Mouse (Mus musculus) frontal cortex, postnatal 36 days (tissue): ENCODE data around the gene Tnnc2.

Source experiments
- DNase-seq, 2 experiments: peaks; one replicate each; pipeline ENCODE4 v3.0.0; 2022; ENCODE audit warnings: low spot score in 2 of 2

Gene Tnnc2

DNA sequence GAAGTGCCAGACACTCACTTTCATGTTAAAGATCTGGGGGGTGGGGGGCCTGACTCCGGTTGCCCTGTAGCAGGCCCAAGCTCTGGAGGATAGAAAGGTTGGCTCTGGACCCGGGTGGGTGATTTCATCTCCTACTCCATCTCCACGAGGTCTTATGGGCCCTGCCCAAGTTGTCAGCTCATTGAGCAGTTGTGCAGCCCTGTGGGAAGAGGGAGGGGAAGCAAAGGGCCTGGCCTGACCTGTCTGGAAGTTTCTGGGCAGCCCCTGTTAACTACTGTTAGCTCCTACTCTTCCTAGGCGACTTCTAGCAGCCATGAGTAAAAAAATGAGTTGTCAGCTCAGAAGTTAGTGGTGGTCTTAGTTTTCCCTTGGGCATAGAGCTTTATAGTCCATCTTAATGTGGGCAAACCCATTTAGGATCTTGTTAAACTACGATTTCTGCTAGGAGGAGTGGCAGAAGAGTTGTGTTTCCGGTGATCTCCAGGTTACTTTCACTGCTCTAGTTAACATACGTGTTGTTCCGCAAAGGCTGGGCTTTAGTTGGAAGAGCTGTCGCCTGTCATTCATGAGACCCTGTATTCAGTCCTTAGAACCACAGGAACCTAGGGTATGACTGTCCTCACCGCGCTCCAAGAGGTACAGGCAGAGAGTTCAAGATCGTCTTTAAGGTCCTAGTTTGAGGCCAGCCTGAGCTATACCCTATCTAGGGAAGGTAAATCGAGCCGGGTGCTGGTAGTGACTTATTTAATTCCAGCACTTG, 6.4 kb downstream of the Tnnc2 start:
- DNase-seq, result no peak

GRCm38 (mm10) chr2:164771123-164771522, 8.6 kb downstream of the Tnnc2 start:
- DNase-seq, result no peak

GRCm38 (mm10) chr2:164770279-164770678, 9.5 kb downstream of the Tnnc2 start:
- DNase-seq, result no peak

DNA sequence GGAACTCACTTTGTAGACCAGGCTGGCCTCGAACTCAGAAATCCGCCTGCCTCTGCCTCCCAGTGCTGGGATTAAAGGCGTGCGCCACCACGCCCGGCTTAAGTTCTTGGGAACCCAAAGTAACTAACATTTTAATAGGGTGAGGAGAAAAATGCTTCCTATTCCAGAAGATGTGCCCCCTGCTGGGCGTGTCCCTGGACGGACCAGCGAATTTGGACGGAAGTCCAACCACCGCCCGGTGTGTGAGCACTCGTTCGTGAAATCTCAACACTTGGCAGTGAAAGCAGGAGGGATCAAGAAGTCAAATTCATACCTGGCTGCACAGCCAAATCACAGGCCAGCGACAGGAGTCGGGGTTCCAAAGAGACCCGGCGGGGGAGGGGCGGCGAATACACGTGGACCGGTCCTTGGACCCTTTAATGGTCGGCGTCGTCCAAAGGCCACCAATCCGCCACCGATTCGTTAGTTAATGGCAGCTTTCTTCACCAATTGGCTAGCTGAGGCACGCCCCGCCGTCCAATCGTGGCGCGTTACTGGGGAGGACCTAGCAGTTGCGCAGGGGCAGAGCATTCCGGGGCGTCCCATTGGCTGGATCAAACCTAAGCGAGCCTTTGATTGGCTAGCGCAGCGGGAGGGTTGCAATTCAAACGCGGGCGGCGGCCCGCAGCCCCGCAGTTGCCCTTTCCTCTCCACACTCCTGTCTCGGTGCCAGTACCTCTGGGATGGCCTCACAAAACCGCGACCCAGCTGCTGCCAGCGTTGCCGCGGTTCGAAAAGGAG, 10.3 kb downstream of the Tnnc2 start, which contains the start of gene Ube2c:
Ube2c (plus strand) TSS at position 641 of the 780 bp plus-strand sequence.
- DNase-seq, result peak; percentile 98

- no peak for DNase-seq
Observed at GRCm38 (mm10) chr2:164767812-164768540, 11.8 kb downstream of the Tnnc2 start.

DNA sequence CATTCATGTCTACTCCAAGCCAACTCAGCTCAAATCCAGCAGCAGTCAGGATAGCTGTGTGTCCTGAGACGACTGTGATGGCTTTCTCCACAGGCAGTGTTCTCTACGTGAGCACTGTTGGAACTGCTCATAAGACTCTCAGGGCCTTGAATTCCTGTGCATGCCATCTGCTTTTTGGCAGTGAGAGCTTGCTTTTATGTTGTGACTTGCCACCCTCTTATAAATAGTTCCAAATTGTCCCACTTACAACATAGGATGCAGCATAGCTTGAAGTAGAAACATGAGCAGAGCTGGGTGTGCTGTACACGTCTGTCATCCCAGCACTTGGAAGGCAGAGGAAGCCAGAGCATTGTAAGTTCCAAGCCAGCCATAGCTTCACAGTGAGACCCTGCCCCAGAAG, 13.9 kb downstream of the Tnnc2 start:
- peak in 1 of 2 experiments; percentile 63 for DNase-seq

GRCm38 (mm10) chr2:164762593-164762992, 17.2 kb downstream of the Tnnc2 start:
- DNase-seq, result no peak

GRCm38 (mm10) chr2:164761971-164762370, 17.8 kb downstream of the Tnnc2 start:
- no peak for DNase-seq

- DNase-seq, result no peak
Observed at GRCm38 (mm10) chr2:164761502-164761901, 18.3 kb downstream of the Tnnc2 start.

GRCm38 (mm10) chr2:164760059-164760833, 19.5 kb downstream of the Tnnc2 start:
- no peak for DNase-seq

DNA sequence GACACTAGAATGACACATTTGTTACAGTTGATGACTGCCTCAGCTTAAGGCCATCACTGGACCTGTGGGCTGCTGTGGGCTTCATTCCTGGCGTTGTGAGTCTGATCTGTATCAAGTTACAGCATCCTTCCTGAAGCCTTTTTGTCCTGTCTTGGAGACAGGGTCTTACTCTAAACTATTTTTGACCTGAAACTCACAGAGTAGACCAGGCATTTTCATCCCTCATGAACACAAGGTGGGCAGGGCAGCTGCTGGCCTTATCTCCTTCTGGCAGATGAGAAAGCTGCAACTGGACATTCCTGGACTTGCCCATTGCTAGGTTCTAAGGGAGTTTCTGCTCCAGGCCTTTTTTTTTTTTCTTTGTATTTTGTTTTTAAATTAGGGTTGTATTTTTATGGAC, 21.1 kb downstream of the Tnnc2 start:
- DNase-seq, result no peak

DNA sequence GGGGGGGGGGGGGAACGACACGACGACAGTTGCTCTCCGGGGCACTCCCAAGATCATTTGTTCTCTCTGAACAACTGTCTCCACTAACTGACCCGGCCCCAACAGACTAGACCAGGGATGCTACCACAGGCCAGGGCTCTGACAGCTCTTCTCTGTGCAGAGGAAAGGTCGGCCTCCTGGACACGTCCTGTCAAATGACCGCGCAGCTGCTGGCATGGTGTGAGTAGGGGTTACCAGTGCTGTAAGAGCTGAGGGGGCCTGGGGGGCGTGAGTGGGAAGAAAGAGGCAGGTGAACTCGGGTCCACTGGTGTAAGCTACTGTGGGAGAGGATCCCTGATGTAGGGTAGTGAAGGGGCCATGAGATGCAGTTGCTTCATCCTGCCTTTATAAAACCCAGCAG, 21.9 kb downstream of the Tnnc2 start:
- no peak for DNase-seq

DNA sequence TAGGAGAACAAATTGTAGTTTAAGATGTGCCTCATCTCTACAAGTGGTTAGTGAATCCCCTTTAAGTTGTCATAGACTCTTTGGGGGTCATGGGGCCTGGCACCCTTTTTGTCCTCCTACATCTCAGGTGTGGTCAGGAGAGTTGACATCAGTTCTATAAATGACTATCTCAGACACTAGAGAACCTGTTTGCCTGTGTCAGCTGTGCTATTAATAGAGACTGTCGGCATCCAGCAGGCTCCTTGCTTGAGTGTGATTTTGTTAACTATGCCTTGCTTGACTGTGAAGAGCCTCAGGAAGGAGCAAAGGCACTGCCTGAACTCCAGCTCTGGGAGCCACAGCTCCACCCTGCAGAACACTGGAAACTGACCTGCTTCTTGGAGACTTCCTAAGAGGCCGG, 25.0 kb downstream of the Tnnc2 start:
- no peak for DNase-seq

DNA sequence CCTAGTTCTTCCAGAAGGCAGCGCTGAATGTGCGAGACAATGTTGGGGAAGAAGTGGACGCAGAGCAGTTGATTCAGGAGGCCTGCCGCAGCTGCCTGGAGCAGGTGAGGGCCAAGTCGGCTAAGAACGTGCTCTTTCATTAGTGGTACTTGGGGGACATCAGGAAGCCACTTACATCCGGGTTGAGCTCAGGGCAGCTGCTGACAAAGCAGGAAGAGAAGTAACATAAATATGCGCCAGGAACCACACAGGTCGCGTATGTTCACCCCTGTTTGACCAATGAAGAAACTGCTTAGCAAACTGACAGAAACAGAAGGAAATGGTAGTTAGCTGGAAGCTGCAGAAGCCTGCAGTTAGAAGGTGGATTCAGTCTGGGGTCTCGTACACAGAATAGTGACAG, 25.7 kb downstream of the Tnnc2 start:
- no peak for DNase-seq

DNA sequence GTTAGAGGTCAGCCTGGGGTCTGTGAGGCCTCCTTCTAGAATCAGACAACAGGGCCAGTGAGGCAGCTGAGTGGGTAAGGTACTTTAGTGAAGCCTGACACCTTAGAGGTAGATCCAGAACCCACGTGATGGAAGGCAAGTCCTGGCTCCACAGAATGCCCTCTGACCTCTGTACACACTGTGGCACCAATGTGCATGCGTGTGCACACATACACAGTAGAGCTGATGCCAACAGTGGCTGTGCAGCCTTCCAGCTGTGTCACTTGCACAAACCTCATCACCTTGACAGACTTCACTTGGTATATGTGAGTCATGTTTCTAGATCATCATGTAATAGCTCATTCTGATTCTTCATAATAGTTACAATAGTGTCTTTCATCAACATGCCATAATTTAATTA, 27.3 kb downstream of the Tnnc2 start:
- DNase-seq, result no peak

DNA sequence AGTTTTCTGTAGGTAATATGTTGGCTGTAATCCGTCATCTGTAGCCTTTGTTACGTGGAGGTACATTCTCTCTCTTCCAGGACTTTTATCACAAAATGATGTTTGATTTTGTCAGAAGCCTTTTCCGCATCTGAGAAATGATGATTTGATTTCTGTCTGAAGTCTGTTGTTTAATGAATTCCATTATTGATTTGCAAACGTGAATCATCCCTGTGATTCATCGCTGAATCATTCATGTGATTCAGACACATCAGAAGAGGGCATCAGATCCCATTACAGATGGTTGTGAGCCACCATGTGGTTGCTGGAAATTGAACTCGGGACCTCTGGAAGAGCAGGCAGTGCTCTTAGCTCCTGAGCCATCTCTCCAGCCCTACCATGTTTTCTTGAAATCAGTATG, 30.8 kb downstream of the Tnnc2 start:
- no peak for DNase-seq

DNA sequence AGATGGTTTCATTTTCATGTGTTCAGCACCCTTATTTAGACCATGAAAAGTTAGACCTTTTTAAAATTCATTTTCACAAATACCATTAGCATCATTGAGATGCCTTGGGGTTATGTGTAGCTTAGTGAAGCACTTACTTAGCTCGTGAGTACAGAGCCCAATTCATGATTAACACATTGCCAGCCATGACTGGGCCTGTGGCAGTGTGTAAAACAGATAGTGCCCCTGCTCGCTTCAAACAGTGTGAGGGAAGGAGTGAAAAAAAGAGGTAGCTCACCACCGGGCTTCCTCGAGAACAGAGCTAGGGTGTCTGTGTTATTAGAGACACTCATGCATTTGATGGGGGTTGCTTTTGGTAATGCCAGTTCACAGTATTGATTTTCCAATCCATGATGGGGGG, 31.6 kb downstream of the Tnnc2 start:
- no peak for DNase-seq

DNA sequence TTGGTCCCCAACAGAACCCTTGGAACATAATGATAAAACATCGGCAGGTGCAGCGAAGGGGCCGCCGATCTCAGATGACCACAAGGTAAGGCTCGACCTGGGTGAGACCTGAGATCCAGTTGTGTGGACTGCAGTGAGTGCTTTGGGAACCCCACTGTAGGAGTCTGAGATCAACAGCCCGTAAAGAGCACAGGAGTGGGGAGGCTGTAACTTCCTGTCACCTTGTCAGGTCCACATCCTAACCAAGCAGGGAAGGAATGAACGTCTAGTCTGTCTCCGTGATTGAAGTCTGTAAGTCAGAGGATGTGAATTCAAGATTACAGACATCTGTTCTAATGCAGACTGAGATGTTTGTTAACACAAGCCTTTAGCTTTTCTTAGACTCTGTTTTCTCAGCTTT, 33.1 kb downstream of the Tnnc2 start:
- DNase-seq, result no peak

DNA sequence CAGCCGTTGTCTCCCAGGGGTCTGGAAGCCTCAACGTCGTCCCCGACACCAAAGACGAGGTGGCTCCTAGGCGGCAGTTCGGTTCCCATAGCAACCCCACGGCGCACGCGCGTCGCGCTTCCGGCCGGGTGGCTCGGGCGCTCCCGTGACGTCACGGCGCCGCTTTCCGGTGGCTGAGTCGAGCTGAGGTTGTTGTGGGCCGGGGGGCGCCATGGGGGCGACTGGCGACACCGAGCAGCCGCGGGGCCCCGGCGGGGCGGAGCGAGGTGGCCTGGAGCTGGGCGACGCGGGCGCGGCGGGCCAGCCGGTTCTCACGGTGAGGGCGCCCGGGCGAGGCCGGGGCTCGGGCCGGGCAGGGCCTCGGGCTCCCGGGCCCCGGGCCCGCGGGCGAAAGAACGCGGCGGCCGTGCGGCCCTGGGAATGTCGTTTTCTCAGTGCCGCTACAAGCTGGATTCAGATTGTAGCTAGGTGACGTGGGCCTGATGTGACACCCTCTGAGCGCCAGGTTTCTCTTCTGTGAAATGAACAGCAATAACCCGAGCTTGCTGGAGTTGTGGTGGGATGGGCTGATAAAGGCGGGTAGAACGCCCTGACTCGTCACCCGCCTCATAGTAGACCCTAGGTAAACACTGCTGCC, 33.8 kb downstream of the Tnnc2 start, which contains the start of the genes Wfdc3 and Dnttip1:
Wfdc3 (minus strand) TSS at position 89 of the 637 bp plus-strand sequence.
Dnttip1 (plus strand) TSS at position 141 of the 637 bp plus-strand sequence.
- peak; percentile 92 to 95 for DNase-seq

GRCm38 (mm10) chr2:164744987-164745386, 34.8 kb downstream of the Tnnc2 start:
- DNase-seq, result no peak

- no peak for DNase-seq
Observed at GRCm38 (mm10) chr2:164739876-164740275, 39.9 kb downstream of the Tnnc2 start.
